Mouse (Mus musculus) testis, postnatal 14 days (tissue): ENCODE measurements at regions not wholly inside any gene's neighbourhood (a gene's known extent, or its start where the extent isn't known, plus 50 kb on each side); places are given as distances from the start of the nearest gene placed in this dataset.
A peak's percentile ranks its signal among the peaks of the same experiment; 100 is the strongest.

Experiments used
- DNase-seq: peaks from one replicate; pipeline ENCODE4 v3.0.0; 2021; ENCODE audit warnings: low spot score

DNA sequence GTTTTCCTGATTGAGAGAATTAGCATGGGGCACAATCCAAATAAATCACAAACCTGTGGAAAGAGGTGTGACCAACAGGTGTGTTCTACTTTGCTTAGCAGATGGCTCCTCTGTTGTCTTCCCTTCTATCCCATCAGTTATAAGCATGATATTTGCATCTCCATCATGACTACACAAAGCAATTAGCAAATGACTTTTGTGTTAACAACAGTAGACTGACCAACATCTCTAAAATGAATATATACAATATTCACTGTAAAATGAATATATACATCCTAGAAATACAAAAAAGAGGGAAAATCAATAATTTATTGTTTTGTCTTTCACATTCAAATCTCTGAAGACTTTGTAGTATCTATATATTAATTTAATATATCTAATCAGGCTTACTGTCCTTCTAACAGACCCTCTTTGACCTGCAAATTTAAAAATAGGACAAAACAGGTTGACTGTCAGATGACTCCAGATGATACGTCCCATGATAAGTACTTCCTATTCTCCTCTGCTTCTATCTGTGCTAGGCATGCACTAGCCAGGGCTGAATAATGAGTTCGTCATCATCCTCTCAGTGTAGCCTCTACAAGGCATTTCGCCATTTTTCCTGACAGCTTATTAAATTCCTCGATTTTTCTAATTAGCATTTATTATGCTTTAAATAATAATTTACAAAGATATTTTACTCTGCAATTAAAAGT is 519.5 kb upstream of the Cited2 start:
- DNase-seq, result no peak

DNA sequence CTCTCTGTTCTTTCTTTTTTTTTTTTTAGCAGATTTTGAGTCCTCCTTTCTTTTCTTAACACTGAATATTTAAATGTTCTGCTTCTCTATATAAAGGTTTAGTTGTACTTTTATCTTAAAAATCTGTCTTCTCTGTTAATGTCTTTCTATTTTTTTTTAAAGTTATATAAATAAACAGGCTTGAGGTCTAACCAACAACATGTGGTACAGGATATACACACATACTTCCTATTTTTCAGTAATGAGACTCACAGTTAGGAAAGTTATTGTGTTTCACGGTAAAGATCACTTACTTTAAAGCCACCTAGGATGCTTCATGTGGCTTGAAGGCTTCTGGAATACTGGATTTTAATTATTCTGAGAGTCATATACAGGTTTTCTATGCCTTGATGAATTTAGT is 518.9 kb upstream of the Cited2 start:
- DNase-seq, result no peak

DNA sequence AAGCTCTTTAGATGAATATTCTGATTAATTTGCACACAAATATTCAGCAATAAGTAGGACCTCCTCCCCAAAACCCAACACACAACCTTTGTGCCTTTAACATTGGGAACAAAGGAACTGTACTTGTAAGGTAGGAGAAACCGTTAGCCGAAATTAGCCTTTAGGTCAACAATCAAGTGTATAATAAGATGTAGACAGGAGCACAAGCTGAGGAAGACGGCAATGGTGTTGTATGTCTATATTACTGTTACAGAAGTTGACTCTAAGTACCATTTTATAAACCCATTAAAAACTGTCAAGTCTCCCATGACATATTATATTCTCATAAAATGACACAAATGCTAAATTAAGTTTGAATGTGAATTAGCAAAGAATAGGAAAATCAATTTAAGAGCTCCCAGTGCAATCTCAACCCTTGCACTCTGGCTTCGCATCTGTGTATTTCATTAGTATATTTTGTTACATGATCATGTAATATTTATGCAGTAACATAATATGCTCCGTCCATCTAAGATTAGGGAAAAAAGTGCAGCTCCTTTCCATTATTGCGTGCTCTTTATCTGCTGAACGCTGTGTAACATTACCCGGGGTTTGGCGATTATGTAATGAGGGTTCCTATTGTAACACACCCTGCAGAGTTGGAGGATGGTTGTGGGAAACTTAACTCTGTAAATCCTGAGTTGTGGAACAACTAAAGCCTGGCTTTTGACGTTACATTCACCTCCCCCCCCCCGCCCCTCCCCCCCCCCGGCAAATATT is 510.3 kb upstream of the Cited2 start:
- DNase-seq, result no peak

DNA sequence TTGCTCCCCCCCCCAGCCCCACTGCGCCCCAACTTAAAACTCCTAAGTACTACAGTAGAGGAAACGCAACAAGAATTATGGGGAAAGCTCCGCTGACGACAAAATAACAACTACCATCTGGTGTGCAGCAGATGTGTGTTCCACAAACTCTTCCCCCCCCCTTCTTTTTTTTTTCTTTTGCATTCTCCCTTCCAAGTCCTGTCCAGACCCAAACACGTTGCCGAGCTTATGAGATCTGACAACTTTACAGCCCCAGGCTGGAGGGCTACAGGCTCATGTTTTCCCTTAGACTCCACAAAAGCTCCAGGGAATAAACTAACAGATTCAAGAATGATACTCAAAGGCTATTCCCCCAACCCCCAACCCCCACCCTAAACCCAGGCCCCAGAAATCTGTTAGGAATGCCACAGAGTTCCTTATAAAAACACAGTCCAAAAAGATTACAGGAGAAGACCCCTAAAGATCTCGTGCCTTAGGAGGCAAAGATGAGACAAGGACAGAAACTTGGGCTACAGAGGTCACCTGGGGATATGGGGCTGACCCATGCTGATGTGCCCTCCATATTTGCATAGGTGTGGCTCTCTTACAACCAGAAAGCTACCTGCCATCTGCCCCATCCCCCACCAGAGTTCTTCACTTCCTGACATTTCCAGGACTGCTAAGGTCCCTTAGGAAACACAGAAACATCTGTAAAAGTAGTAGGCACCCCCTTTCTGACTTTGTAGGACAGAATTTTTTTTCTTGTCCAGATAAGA is 509.5 kb upstream of the Cited2 start:
- no peak for DNase-seq

DNA sequence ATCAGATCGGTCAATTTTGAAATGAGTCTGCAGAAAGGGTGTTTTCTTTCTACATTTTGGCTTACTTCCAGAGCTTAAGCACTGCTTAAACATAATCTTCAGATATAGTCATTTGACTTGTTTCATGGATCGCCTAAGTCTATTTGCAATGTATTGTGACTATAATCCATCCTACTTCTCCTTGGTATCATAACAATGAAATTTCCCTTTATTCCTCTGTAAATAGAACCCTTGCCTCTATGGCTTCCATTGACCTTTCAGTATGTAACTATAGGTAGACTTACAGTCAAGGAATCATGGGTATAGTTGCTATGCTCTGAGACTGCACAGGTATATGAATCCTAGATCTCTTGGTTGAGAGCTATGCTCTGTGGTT is 509.0 kb upstream of the Cited2 start:
- DNase-seq, result no peak

DNA sequence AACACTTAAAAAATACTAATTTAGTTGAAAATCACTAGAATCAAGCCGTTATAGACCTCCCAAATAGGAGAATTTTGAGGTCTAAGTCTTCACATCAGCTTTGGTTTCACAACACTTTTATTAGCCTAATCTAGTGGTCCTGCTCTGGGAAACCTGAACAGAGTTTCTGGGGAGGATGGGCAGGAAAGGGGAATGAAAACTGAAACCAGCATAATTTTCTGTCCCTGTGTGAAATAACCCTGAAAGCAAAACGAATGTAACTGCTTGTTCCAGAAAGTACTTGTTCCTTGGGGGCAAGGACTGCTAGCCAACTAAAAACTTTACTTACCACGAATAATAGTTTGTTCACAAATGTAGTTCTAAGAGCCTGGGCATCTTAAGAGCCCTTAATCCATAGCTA is 508.0 kb upstream of the Cited2 start:
- no peak for DNase-seq

DNA sequence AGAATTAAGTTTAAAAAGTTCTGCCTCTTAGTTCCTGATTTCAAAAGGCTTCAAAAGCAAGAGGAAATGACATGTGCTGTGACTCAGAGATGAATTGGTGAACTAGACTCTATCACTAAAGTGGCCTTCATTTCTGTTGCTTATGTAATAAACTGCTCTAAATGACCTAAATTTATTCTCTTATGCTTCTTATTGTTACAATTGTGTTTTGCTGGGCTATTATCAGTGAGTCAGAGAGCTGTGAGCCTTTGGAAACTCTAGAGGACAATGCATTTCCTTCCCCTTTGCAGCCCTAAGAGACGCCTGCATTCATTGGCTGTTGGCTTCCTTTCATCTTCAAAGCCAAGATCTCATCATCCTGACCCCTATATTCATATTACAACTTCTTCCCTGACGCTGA is 501.5 kb upstream of the Cited2 start:
- no peak for DNase-seq

DNA sequence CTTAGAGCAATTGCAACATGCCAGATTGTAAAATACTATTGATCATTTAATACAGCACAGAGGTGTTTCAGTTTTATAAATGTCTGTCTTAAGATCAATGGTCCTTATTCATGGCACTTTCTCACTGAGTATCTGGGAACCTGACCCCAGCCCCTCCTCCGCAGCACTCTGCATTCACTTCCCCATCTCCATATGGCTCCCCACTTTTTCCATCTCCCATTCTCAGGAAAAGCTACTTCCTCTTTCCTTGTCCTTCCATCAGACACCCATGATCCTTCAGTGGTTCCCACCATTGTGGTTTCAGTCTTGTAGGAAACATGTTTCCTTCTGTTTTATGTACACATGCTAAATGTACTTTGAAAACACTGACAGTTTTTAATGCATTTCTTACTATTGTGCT is 497.3 kb upstream of the Cited2 start:
- no peak for DNase-seq

DNA sequence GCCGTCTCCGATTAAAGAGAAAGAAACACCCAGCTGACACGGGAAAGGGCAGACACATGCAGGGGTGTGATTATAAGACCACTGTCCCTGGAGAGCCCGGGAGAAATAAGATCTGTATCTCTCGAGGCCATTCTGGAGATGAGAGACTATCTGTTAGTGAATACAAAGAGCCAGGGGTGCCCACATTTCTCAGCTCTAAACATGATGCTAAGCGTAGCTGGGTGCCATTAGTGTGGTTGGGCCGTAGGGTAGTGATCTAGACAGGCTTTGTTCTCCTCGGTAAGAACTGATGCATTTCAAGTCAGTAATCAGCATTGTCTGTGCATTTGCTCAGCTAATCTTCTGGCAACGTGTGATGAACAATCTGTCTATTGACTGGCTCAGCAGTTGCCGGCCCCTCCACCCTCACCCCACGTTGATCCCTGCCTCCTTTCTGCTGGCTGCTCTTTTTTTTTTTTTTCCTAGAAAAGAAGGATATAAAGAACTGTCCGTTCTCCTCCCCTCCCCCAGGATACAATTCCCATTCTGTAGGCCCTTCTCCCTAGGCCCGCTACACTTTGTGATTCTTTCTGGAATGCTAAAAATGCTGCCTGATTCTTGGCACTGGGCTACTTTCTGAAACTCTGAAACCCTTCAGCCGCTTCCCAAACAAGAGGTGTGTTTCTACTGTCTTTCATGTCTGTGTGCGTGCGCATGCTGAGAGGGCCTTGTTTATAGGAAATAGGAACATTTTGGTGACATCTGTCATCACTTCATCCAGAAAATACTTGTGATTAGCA is 492.8 kb upstream of the Cited2 start:
- peak; percentile 57 for DNase-seq

DNA sequence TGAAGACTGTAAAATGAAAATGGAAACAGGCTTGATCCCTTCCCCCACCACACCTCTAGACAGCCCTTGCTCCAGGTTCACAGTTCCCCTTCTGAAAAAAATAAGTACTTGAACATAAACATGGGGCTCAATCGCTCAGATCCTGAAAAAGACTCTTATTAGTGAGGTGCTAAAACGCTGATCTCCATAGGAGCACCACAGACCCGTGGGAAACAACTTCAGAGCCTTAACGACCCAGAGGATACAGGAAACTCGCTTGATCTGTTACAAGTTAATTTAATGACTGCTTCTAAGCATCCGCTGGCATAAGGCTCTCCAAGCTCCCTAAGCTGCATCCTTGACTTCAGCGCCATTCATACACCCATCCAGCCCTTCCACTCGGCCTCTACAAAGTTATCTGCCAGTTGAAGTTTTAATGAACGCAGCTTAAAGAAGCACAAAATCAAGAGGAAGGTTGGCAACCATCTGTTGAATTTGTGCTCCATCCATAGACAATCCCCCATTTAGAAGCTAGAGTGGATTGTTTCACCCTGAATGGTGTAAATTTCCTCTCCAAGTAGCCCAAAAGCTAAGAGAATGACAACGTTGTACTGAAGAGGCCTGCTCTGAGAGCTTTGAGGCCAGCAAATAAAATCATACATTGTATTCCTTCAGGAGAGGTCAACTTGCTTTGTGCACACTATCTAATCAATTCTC is 486.9 kb upstream of the Cited2 start:
- no peak for DNase-seq

DNA sequence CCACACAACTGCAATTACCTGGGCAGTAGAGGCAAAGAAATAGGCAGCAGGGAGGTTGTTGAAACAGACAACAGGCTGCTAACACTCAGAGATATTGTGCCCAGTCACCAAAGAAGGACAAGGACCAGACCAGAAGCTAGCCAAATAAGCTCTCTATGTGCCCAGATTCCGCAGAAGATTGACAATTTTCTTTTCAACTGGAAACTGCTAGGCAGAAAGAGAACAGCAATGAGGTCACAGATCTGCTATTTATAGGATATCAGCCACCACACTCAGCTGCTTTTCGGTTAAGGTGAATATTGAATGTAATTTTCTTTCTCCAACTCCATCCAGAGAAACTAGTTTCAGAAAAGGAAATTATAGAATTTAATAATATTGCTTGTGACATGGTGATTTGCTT is 486.3 kb upstream of the Cited2 start:
- DNase-seq, result no peak

DNA sequence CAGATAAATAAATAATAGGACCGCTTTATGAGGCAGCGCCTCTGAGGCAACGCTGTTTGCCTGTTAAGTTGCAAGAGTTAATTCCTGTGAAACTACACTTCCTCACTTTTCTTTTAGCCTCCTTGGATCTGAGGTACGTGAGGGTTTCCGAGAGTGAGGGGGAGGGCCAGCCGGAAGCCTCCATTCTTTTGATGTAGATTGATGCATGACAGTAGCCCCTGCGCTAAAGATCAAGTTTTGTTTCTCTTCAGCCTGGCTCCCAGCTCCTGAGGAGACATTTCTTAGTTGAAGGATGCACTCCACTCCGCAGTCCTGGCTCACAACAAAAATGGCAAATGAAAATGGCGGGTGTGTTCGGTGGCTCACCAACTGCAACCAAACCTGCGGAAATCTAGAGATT is 485.6 kb upstream of the Cited2 start:
- DNase-seq, result no peak

DNA sequence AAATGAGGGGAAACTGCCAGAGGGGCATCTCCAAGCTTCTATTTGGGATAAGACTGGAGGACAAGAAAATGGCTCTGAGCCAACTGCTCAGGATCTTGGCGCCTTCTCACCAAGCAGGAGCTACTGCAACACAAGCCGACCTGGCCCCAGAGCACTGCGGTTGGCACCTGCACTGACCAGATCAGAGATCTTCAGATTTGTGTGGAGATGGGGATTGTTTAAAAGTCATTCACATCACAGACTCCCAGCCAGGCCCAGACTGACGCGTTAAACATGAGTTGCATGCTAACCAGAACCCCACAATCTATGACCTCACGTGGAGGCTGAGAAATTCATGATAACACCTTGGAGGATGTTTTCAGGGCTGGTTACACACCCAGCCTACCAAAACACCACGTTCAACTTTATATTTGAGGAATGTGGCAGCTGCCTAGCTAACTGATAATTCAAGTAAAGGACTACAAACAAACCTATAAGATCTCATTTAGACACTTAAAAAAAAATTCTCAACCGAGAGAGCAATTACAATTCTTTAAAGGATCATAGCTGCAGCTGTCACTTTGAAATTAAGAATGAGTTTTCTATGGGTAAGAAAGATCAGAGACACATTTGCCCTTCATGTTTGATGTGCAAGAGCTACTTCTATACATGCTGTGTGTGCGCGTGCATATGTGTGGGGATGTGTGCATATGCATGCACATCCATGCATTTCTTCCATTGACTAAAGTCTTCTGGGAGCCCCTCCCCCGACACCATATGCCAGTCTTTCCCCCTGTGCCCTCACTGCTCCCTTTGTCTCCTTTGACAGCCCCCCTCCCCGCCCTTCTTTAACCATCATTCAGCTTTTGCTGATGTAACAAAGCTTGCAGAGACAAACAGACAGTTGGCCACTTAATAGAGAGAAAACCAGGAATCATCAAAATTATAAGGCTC is 484.8 kb upstream of the Cited2 start:
- DNase-seq, result no peak

DNA sequence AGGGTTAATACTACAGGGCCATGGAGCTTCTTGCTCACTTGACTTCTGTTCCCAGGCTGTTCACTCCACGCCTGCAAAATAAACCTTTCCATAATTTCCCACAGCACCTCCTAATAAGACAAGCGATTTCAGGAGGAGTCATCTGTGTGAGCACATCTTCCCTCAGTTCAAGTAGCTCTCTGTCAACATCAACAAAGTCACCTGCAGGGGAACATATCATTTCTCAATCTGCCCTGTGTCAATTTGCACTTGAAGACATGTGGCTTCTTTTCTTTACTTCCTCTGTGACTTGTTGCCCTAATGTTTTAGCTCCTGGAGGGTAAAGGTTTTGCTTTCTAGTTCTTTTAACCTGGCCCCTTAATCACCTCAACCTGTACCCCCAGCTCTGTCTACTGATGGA is 474.7 kb upstream of the Cited2 start:
- DNase-seq, result no peak

DNA sequence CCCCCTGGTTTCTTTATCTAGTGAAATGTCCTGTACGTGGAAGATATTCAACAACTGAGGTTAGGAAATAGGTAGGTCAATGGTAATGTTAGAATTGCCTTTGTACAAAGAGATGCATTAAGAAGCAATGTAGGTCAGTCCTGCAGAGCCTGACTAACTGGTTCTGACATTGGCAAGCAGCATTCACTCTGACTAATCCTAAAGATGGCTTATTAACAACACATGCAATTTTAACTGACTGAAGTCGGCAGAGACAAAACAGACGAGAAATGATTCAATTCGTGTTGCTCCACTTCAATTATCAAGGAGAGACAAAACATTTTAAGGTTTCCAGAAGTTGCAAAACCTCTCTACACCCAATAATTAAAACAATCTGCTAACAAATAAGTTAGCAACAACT is 470.0 kb upstream of the Cited2 start:
- no peak for DNase-seq

DNA sequence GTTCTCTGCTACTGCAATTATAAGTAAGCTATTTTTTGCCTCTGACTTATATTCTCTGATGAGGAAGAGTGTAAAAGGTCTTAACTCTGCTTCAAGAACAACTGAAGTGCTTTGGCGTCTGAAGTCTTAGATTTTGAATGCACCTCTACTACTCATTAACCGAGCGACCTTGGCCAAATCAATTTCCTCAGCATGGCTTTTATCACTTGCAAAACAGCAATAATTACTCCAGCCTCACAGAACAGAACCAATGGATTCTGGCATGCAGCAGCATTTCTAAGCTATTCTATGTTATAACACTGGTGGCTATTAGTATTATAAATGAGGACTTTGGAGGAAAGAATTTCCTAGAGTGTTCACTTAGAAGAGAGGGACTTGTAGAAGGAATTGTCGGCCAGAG is 462.9 kb upstream of the Cited2 start:
- DNase-seq, result no peak

DNA sequence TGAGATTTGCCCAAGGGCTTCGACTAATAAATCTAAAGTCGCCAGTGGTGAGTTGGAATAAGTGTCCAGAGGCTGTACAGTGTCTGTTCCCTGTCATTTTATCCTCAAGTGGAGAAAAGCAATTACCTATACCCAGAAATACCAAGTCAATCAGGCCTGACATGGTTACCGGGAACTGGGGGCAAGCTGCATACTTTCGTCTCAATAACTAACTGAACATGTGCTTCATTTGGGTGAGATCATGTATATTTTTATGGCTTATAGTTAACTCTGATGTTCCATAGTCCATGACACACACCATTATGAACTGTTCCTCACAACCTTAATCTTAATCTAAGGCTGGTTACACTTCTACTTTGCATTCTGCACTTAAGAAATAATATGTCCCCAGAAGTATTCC is 462.4 kb upstream of the Cited2 start:
- no peak for DNase-seq

DNA sequence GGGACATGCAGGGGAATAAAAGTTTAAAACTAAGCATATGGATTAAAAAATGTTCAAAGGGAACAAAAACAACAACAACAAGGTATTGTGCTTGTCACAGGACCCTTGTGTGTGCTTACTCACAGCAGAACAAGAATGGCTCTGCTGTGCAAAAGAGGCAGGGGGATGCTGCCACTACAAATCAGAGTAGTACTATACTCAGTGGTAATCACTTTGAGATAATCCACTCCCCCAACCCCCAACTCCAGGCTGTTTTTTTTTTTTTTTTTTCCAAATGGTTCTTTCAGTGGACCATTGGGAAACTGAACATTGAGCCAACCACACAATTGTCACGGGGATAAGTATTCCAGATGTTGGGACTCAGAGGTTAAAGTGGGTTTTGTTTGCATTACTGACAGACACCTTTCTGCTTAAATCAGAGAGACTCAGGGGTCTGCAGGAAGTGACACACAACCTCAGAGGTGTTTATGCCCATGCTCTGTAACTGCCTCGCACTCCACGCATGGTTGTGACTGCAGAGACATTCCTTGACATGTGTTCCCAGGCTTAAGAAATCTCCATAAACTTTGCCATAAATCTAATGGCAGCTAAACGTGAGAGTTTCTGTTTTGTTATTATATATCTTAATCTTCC is 461.7 kb upstream of the Cited2 start:
- DNase-seq, result no peak

DNA sequence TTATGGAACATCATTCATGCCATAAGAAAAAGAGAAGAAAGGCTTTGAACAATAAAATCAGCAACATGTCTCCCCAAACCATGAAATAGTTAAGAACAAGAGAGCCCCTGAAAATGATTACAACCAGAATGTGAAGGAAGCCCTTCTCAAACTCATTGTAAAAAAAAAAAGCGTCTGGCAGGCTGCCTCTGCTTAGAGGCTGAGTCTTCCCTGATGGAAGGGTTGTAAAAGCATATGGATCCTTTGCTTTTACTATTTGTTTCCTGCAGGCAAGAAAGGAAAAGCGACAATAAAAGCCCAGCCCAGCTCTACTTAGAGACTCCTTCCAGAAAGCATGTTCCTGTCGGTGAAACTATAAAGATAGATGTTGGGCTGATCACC is 461.2 kb upstream of the Cited2 start:
- DNase-seq, result no peak

DNA sequence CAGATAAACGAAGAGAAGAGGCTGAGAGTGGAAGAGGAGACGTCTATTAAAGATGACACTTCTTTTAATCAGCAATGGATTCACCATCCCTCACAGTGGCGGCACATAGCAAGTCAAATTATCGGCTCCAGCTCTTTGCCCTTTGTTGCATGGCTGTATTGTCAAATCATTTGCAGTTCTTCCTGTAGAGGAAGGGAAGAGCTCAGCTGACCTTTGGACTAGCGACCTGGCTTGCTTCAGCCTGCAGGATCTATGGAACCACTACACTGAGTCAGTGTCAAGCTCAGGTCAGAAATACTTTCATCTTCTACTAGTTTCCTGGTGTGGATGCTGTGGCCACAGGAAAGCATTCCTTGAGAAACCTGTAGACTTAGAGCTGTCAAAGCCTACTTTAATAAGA is 450.4 kb upstream of the Cited2 start:
- no peak for DNase-seq
